Mouse (Mus musculus): ENCODE data around the gene Hfe. TPM values are rescaled to one million over a fixed set of nuclear protein-coding genes. Genes with fewer than 3 reads are reported as not detected.
"Not testable (repeated sequence)": the region's sequence is repeated elsewhere in the genome, so short reads cannot be mapped to it uniquely, and the experiment has no call there.

Hfe gene
- polyA plus RNA-seq, 1 experiment from 2014 or later: 7.0 TPM

DNA sequence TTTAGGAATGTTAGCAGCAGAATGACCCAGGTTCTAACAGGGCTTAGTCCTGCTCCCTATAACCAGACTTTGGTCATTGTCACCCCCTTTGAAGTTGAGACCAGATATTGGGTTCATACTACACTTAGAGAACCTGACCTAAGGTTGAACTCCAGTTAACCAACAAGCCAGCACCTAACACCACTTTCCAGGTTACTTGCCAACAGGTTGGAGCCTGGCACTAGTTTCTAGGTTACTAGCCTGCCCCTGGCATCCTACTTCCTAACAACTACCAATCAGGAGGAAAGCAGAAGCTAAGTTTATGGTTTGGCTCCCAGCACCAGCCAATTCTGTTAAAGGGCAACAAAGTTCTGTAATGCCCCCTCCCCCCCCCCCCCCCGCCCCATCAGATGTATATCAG lies 14.6 kb upstream of the Hfe start:
- DNase-seq (ENCODE audit: low spot score): no peak
- no peak for ATAC-seq (ENCODE audit: low FRiP score)
- Histone ChIP-seq H3K9ac (no peak overlapping the region), H3K36me3 (replicated peaks; ENCODE audit: control insufficient read depth, insufficient read depth) (no peaks in the 10 kb centered on the region), H3K27ac (no peak overlapping the region), H3K4me3 (replicated peaks; ENCODE audit: low read length) (no peak overlapping the region), H3K9me3 (ENCODE audit: control insufficient read depth, low read length) (no peaks in the 10 kb centered on the region), H3K4me1 (replicated peaks; ENCODE audit: control insufficient read depth, insufficient read depth, low read length) (no peaks in the 10 kb centered on the region), H3K27me3 (ENCODE audit: control insufficient read depth, insufficient read depth, low read length) (no peaks in the 10 kb centered on the region), H3K4me2 (replicated peaks) (no peak overlapping the region)
- 50% methylated on average over 1 of the region's 1 CpGs for WGBS

DNA sequence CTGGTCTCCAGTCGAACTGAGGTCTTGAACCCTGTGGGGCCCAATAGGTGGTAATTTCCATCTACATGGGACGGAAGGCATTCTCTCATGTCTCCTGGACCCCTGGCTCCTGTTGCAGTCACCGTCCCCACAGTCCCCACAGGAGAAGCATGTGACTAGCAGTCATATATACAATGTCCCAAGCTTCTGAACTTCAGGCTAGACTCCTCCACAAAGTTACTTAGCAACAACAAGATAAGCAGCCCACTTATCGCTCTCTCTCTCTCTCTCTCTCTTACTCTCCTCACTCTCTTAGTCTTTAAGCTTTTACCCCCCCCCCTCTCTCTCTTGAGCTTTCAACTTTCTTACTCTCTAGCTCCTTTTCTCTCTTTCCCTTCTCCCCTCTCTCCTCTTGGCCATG lies 13.6 kb upstream of the Hfe start:
- DNase-seq (ENCODE audit: low spot score) (no peak), ATAC-seq (ENCODE audit: low FRiP score) (no peak)
- Histone ChIP-seq H3K4me1 (replicated peaks; ENCODE audit: control insufficient read depth, insufficient read depth, low read length) (no peaks in the 10 kb centered on the region), H3K36me3 (replicated peaks; ENCODE audit: control insufficient read depth, insufficient read depth) (no peaks in the 10 kb centered on the region), H3K27me3 (ENCODE audit: control insufficient read depth, insufficient read depth, low read length) (no peaks in the 10 kb centered on the region), H3K9me3 (ENCODE audit: control insufficient read depth, low read length) (no peaks in the 10 kb centered on the region), H3K9ac (no peak overlapping the region), H3K27ac (no peak overlapping the region), H3K4me3 (replicated peaks; ENCODE audit: low read length) (no peak overlapping the region), H3K4me2 (replicated peaks) (no peak overlapping the region)
- 77% methylated on average over 4 of the region's 4 CpGs for WGBS

DNA sequence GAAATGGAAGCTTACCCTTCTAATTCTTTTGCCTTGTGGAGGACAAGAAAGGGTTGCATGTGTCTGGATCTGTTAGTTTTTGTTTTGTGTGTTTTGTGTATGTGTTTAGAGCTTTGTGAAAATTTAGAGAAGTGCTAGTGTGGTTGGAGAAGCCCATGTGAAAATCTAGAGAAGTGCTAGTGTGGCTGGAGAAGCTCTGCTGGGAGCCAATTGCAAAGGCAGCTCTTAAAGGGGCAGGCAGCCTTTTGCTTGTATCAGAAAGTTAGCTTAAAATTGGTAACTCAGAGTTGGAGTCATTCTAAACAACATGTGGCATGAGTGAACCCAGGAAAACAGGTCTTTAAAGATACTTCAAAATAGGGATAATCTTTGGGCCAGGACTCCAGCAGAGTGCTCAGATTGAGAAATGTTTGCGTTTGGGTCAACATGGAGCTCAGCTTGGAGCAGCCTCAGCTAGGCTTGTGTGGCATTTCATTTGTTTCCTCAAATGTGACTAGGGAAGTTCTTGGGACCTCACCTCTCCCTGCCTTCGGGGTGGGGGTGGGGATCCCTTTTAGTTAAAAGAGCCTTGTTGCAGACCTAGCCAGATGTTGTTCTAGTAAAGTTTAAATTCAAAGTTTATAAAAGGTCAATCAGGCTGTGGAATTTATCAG lies 7.1 kb upstream of the Hfe start:
- H3K36me3 ChIP-seq (replicated peaks; ENCODE audit: control insufficient read depth, insufficient read depth); H3K4me3 ChIP-seq (replicated peaks; ENCODE audit: low read length); H3K27ac ChIP-seq; H3K9ac ChIP-seq; ATAC-seq (ENCODE audit: low FRiP score); DNase-seq (ENCODE audit: low spot score); H3K4me2 ChIP-seq (replicated peaks); H3K9me3 ChIP-seq (ENCODE audit: control insufficient read depth, low read length); H3K4me1 ChIP-seq (replicated peaks; ENCODE audit: control insufficient read depth, insufficient read depth, low read length); H3K27me3 ChIP-seq (ENCODE audit: control insufficient read depth, insufficient read depth, low read length): not testable (repeated sequence)
- 18% methylated on average over 2 of the region's 2 CpGs for WGBS

DNA sequence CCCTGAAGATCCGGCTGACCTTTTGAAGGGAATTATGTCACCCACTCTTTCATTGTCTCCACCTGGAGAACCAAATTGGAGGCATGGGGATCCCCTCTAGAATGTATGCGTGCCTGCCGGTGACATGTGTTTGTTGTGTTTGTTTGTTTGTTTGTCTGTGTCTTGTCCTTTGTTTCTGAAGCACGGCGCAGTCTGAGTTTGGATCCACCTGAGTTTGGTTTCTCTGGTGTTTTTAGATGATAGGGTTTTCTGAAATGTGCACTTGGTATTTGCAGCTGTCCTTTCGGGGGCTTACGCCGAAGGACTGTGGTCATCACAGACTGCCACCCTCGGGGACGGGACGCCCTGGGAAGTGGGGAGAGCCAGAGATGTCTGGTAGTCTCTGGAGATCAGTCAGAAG lies 6.5 kb upstream of the Hfe start:
- Histone ChIP-seq H3K9ac (no peak overlapping the region), H3K27ac (no peak overlapping the region), H3K4me1 (replicated peaks; ENCODE audit: control insufficient read depth, insufficient read depth, low read length) (no peaks in the 10 kb centered on the region), H3K4me2 (replicated peaks) (no peak overlapping the region), H3K36me3 (replicated peaks; ENCODE audit: control insufficient read depth, insufficient read depth) (no peaks in the 10 kb centered on the region), H3K4me3 (replicated peaks; ENCODE audit: low read length) (no peak overlapping the region), H3K9me3 (ENCODE audit: control insufficient read depth, low read length) (no peaks in the 10 kb centered on the region), H3K27me3 (ENCODE audit: control insufficient read depth, insufficient read depth, low read length) (no peaks in the 10 kb centered on the region)
- no peak for ATAC-seq (ENCODE audit: low FRiP score)
- DNase-seq (ENCODE audit: low spot score): no peak
- 61% methylated on average over 11 of the region's 11 CpGs for WGBS

DNA sequence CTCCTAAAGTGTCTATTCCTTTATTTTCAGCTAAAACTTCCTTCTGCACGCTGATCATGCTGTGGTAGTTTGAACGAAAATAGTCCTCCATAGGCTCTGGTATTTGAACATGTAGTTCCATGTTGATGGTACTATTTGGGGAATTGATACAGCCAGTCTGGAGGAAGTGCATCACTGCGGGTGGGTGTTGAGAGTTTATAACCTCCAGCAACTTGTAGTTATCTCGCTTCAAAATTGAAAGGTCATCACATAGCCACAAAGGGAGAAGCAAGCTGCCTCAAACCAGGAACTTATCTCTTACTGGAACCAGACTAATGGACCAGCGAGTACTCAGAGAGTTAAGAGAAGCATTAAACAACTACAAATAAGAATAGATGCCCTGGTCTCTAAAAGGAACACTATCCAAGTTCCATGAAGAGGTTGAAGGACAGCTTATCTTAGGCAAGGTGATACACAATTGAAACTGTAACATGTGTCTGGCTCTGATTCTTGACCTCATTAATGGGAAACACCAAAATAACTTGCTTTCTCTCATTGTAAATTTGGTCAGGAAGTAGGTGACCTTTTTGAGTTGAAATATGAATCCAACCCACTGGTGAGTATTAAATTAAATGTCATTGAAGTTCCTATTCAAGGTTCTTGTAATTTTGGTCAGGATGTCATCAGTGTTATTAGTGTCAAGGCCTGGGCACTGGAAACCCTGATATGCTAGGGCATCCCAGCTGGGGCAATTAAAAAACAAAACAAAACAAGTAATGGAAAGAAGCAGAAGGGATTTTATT lies 5.8 kb upstream of the Hfe start:
- no peak for ATAC-seq (ENCODE audit: low FRiP score)
- H3K4me3 ChIP-seq (replicated peaks; ENCODE audit: low read length): no peak overlapping the region
- no peaks in the 10 kb centered on the region for H3K9me3 ChIP-seq (ENCODE audit: control insufficient read depth, low read length)
- no peaks in the 10 kb centered on the region for H3K4me1 ChIP-seq (replicated peaks; ENCODE audit: control insufficient read depth, insufficient read depth, low read length)
- 86% methylated on average over 5 of the region's 5 CpGs for WGBS
- no peak for DNase-seq (ENCODE audit: low spot score)
- H3K27me3 ChIP-seq (ENCODE audit: control insufficient read depth, insufficient read depth, low read length): no peaks in the 10 kb centered on the region
- no peak overlapping the region for H3K4me2 ChIP-seq (replicated peaks)
- no peak overlapping the region for H3K9ac ChIP-seq
- H3K27ac ChIP-seq: no peak overlapping the region
- H3K36me3 ChIP-seq (replicated peaks; ENCODE audit: control insufficient read depth, insufficient read depth): no peaks in the 10 kb centered on the region

DNA sequence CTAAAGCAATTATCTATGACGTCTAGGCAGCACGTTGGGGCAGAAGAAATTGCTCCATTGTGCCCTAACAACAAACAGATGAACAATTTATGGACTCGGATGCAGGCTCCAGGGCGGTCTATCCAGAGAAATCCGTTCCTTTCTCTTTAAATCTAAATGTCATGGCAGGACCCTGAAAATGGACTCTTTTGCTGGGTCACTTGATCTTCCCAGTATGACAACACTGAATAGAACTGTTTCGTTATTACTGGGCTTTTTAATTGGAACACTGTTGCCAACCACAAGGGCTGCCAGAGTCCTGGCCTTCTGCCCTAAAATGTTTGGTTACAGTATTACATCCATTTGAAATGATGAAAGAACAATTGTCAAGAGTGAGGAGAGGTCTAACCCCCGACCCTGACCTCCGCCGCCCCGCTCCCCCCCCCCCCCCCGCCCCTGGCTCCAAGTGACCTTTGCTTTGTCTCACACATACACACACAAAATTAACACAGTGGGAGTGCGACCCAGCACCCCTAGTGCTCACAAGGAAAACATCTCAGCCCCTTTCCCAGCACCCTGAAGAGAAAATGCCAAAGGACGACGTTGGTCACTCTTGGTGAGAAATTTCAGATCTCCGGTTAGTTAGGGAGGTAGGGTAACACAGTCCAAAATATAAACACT lies 810 bp downstream of the Hfe start:
- peak overlapping the region; percentile 65 for H3K4me2 ChIP-seq (replicated peaks)
- peak overlapping the region; percentile 55 for H3K9ac ChIP-seq
- H3K4me3 ChIP-seq (replicated peaks; ENCODE audit: low read length): peak overlapping the region; percentile 30
- ATAC-seq (ENCODE audit: low FRiP score): no peak
- H3K4me1 ChIP-seq (replicated peaks; ENCODE audit: control insufficient read depth, insufficient read depth, low read length): peaks cover 9% of the 10 kb centered on the region; the same call in 1 of the 2 replicates
- DNase-seq (ENCODE audit: low spot score): no peak
- no peak overlapping the region for H3K27ac ChIP-seq
- no peaks in the 10 kb centered on the region for H3K36me3 ChIP-seq (replicated peaks; ENCODE audit: control insufficient read depth, insufficient read depth)
- H3K9me3 ChIP-seq (ENCODE audit: control insufficient read depth, low read length): no peaks in the 10 kb centered on the region
- WGBS: 16% methylated on average over 15 of the region's 15 CpGs
- no peaks in the 10 kb centered on the region for H3K27me3 ChIP-seq (ENCODE audit: control insufficient read depth, insufficient read depth, low read length)

DNA sequence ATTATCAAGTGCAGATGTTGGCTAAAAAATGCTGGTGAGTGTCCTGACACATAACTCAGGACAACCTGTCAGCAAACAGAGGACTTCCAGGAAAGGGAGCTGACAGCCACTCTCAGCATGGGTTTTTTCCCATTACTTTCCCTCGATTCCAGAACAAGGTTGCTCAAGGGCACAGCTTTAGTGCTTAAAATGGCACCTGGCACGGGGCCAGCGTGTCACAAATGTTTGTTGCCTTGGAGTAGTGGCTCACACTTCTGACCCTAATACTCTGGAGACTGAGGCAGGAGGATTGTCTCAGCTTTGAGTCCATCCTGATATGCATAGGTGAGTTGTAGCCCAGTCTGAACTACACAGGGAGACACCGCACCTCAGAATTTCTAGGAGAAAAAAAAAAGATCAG lies 2.0 kb downstream of the Hfe start:
- Histone ChIP-seq H3K4me3 (replicated peaks; ENCODE audit: low read length) (no peak overlapping the region), H3K27ac (no peak overlapping the region), H3K27me3 (ENCODE audit: control insufficient read depth, insufficient read depth, low read length) (no peaks in the 10 kb centered on the region), H3K9me3 (ENCODE audit: control insufficient read depth, low read length) (no peaks in the 10 kb centered on the region), H3K9ac (no peak overlapping the region), H3K4me2 (replicated peaks) (no peak overlapping the region), H3K36me3 (replicated peaks; ENCODE audit: control insufficient read depth, insufficient read depth) (no peaks in the 10 kb centered on the region), H3K4me1 (replicated peaks; ENCODE audit: control insufficient read depth, insufficient read depth, low read length) (peaks cover 9% of the 10 kb centered on the region; the same call in 1 of the 2 replicates)
- ATAC-seq (ENCODE audit: low FRiP score) (no peak), DNase-seq (ENCODE audit: low spot score) (no peak)
- 84% methylated on average over 4 of the region's 4 CpGs for WGBS

DNA sequence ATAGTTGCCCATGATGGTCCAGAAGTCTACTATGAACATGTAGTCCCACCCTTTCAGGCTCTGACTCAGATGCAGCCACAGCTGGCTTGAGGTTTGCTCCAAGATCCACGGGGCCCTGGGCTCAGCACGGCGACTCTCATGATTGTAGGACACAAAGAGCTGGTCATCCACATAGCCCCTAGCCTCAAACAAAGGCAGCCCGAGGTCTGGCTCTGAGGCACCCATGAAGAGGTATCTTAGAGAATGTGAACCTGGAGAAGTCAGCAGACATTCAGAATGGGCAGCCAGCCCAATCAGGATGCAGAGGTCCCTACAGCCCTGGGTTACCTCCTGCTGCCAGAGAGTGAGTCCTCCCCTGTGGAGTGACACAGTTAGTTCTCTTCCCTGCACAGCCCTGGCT lies 2.6 kb downstream of the Hfe start:
- H3K27ac ChIP-seq: no peak overlapping the region
- H3K9ac ChIP-seq: no peak overlapping the region
- DNase-seq (ENCODE audit: low spot score) (no peak), ATAC-seq (ENCODE audit: low FRiP score) (no peak)
- H3K4me3 ChIP-seq (replicated peaks; ENCODE audit: low read length): no peak overlapping the region
- no peaks in the 10 kb centered on the region for H3K27me3 ChIP-seq (ENCODE audit: control insufficient read depth, insufficient read depth, low read length)
- no peak overlapping the region for H3K4me2 ChIP-seq (replicated peaks)
- WGBS: 80% methylated on average over 4 of the region's 4 CpGs
- H3K4me1 ChIP-seq (replicated peaks; ENCODE audit: control insufficient read depth, insufficient read depth, low read length): peaks cover 9% of the 10 kb centered on the region; the same call in 1 of the 2 replicates
- no peaks in the 10 kb centered on the region for H3K9me3 ChIP-seq (ENCODE audit: control insufficient read depth, low read length)
- no peaks in the 10 kb centered on the region for H3K36me3 ChIP-seq (replicated peaks; ENCODE audit: control insufficient read depth, insufficient read depth)

DNA sequence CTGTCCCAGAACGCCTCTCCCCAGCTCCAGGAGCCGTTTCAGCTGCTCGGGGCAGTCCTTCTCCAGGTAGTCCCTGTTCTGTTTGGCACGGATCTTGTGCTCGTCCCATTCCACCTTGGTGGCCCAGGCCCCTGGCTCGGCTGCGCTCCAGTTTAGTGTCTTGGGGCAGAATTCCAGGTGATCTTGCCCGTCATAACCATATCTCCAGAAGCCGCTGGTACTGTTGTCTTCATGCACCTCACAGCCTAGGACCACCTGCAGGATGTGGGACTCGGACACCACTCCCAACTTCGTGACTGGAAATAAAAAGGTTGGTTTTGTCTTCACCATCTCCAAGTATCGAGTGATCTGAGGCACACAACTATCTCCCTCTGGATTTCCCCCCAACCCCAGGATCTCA lies 3.9 kb downstream of the Hfe start:
- Histone ChIP-seq H3K27me3 (ENCODE audit: control insufficient read depth, insufficient read depth, low read length) (no peaks in the 10 kb centered on the region), H3K4me1 (replicated peaks; ENCODE audit: control insufficient read depth, insufficient read depth, low read length) (peaks cover 9% of the 10 kb centered on the region; the same call in 1 of the 2 replicates), H3K4me2 (replicated peaks) (no peak overlapping the region), H3K27ac (no peak overlapping the region), H3K4me3 (replicated peaks; ENCODE audit: low read length) (no peak overlapping the region), H3K9me3 (ENCODE audit: control insufficient read depth, low read length) (no peaks in the 10 kb centered on the region), H3K36me3 (replicated peaks; ENCODE audit: control insufficient read depth, insufficient read depth) (no peaks in the 10 kb centered on the region), H3K9ac (no peak overlapping the region)
- ATAC-seq (ENCODE audit: low FRiP score) (no peak), DNase-seq (ENCODE audit: low spot score) (no peak)
- 93% methylated on average over 12 of the region's 12 CpGs for WGBS

Data from hindbrain, embryonic 14.5 days (tissue).